Mouse (Mus musculus): ENCODE results near the gene Ly6g6f. TPM values are rescaled to one million over a fixed set of nuclear protein-coding genes. Genes with fewer than 3 reads are reported as not detected.
A peak's percentile ranks its signal among the peaks of the same experiment; 100 is the strongest.

Gene Ly6g6f
- total and polyA plus RNA-seq, 3 experiments, result 0.88 to 3.0 TPM; not detected in 1

GRCm38 (mm10) chr17:35058316-35058715 is 27.1 kb downstream of the Ly6g6f start:
- TF ChIP-seq POLR2AphosphoS5 (IDR thresholded peaks at IDR 0.05; ENCODE audit: borderline replicate concordance, low read depth, low read length) (no peak), NELFE (IDR thresholded peaks at IDR 0.05; ENCODE audit: low read depth, low read length) (no peak), MAZ (IDR thresholded peaks at IDR 0.05; ENCODE audit: low read depth, low read length) (no peak), ETS1 (IDR thresholded peaks at IDR 0.05; ENCODE audit: low read depth, low read length) (no peak)
- Histone ChIP-seq H3K79me2 (ENCODE audit: control insufficient read depth, insufficient read depth, low read length, poor library complexity) (peaks cover 11% of the 10 kb centered on the region; the same call in 1 of the 2 replicates), H3K4me3 (ENCODE audit: control insufficient read depth in 1 of 2, insufficient read depth in 1 of 2, low read depth in 2 of 2, low read length in 2 of 2) (no peak overlapping the region), H3K9ac (ENCODE audit: control insufficient read depth, low read depth, low read length, poor library complexity, severe bottlenecking) (no peak overlapping the region), H3K4me1 (ENCODE audit: control insufficient read depth in 1 of 2, insufficient read depth in 2 of 2, low read length in 2 of 2) (no peaks in the 10 kb centered on the region; a peak in 1 of 4 replicates), H3K27me3 (ENCODE audit: control insufficient read depth in 1 of 2, insufficient read depth in 2 of 2, low read length in 2 of 2) (no peaks in the 10 kb centered on the region), H3K36me3 (ENCODE audit: control insufficient read depth in 1 of 2, insufficient read depth in 2 of 2, low read length in 2 of 2) (peaks cover 9 to 14% of the 10 kb centered on the region in 2 experiments), H3K27ac (ENCODE audit: control insufficient read depth, low read depth, low read length) (no peak overlapping the region), H3K9me3 (replicated peaks; ENCODE audit: insufficient read depth, low read length) (no peaks in the 10 kb centered on the region)
- no peak for DNase-seq (ENCODE audit: low read depth, low spot score)

GRCm38 (mm10) chr17:35057090-35057489 is 28.3 kb downstream of the Ly6g6f start:
- Histone ChIP-seq H3K79me2 (ENCODE audit: control insufficient read depth, insufficient read depth, low read length, poor library complexity) (peaks cover 22% of the 10 kb centered on the region), H3K27me3 (ENCODE audit: control insufficient read depth in 1 of 2, insufficient read depth in 2 of 2, low read length in 2 of 2) (no peaks in the 10 kb centered on the region), H3K27ac (ENCODE audit: control insufficient read depth, low read depth, low read length) (no peak overlapping the region), H3K36me3 (ENCODE audit: control insufficient read depth in 1 of 2, insufficient read depth in 2 of 2, low read length in 2 of 2) (peaks cover 16 to 18% of the 10 kb centered on the region in 2 experiments), H3K9ac (ENCODE audit: control insufficient read depth, low read depth, low read length, poor library complexity, severe bottlenecking) (no peak overlapping the region), H3K4me3 (ENCODE audit: control insufficient read depth in 1 of 2, insufficient read depth in 1 of 2, low read depth in 2 of 2, low read length in 2 of 2) (no peak overlapping the region), H3K9me3 (replicated peaks; ENCODE audit: insufficient read depth, low read length) (no peaks in the 10 kb centered on the region), H3K4me1 (ENCODE audit: control insufficient read depth in 1 of 2, insufficient read depth in 2 of 2, low read length in 2 of 2) (peaks cover 0 to 10% of the 10 kb centered on the region in 2 experiments; a peak in 3 of 4 replicates)
- TF ChIP-seq MXI1 (IDR thresholded peaks at IDR 0.05; ENCODE audit: low read depth, low read length), result peak; percentile 42; the same call in 1 of the 2 replicates
- TF ChIP-seq TBP (IDR thresholded peaks at IDR 0.05; ENCODE audit: low read depth, low read length), result 0 out of 2 replicates have a peak, but pooled peaks have one; percentile 8
- TF ChIP-seq TAL1 (IDR thresholded peaks at IDR 0.05; ENCODE audit: low read length), result peak; percentile 35; the same call in 1 of the 2 replicates
- TF ChIP-seq CHD1 (IDR thresholded peaks at IDR 0.05; ENCODE audit: low read depth, low read length), result no peak
- no peak for TF ChIP-seq MYB (IDR thresholded peaks at IDR 0.05; ENCODE audit: low read depth, low read length)
- TF ChIP-seq TCF12 (IDR thresholded peaks at IDR 0.05; ENCODE audit: low read depth, low read length), result peak; percentile 45; the same call in 1 of the 2 replicates
- TF ChIP-seq SIN3A (IDR thresholded peaks at IDR 0.05; ENCODE audit: low read length), result peak; percentile 59; the same call in 1 of the 2 replicates
- peak; percentile 17 to 52; a peak in 2 of 4 replicates for TF ChIP-seq EP300 (IDR thresholded peaks at IDR 0.05; ENCODE audit: low read depth in 1 of 2, low read length in 2 of 2)
- TF ChIP-seq JUND (IDR thresholded peaks at IDR 0.05; ENCODE audit: low read depth, low read length), result peak; percentile 69; the same call in 1 of the 2 replicates
- no peak for TF ChIP-seq MEF2A (IDR thresholded peaks at IDR 0.05; ENCODE audit: extremely low read depth, insufficient replicate concordance, low read depth, low read length, poor library complexity, severe bottlenecking)
- peak; percentile 42; the same call in 1 of the 2 replicates for TF ChIP-seq ETS1 (IDR thresholded peaks at IDR 0.05; ENCODE audit: low read depth, low read length)
- TF ChIP-seq BHLHE40 (IDR thresholded peaks at IDR 0.05; ENCODE audit: borderline replicate concordance, low read depth, low read length), result peak; percentile 53; the same call in 1 of the 2 replicates
- TF ChIP-seq ZNF384 (IDR thresholded peaks at IDR 0.05; ENCODE audit: low read depth, low read length), result no peak
- peak; percentile 50 for DNase-seq (ENCODE audit: low read depth, low spot score)
